Mouse (Mus musculus): ENCODE measurements around the gene Zfp799. TPM values are rescaled to one million over a fixed set of nuclear protein-coding genes. Genes with fewer than 3 reads are reported as not detected.

The Zfp799 gene
- polyA plus RNA-seq, 1 experiment from 2014 or later = 18.4 TPM

DNA sequence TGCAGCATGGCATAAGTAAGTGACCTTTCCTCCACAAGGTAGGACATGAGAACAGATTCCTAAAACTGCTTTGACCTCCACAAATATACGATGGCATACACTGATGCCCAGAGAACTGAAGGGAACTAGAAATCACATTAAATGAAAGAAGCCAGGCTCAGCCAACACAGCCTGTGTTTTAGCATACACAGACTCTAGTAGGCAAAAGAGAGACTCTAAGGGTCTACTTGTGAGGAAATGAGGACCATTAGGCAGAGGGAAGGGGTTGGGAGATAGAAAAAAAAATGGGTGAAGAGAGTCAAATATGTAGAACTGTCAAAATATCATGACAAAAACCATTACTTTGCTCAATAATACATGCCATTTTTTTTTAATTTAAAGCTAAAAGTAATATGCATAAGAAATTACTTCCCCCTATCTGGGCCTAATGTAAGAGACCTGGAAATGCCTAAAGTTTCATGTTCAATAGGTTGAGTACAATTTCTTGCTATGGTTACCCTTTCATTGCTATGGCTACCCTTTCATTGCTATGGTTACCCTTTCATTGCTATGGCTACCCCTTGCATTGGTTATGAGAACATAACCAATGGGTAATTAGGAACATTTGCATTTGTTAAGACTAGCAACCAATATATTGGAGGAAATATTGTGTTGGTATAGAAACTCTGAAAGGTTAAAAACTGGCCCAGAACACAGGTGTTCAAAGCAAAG is 13.8 kb downstream of the Zfp799 start:
- no peaks in the 10 kb centered on the region for H3K4me1 ChIP-seq (replicated peaks)
- 68% methylated on average over 1 of the region's 1 CpGs for WGBS
- H3K36me3 ChIP-seq = peaks cover 38% of the 10 kb centered on the region
- no peak overlapping the region for H3K9ac ChIP-seq
- no peak overlapping the region for H3K4me2 ChIP-seq
- no peaks in the 10 kb centered on the region for H3K27me3 ChIP-seq
- H3K9me3 ChIP-seq = no peaks in the 10 kb centered on the region
- H3K27ac ChIP-seq (replicated peaks) = peak overlapping the region; percentile 38; the same call in 1 of the 2 replicates
- H3K4me3 ChIP-seq = no peak overlapping the region
- ATAC-seq (ENCODE audit: low FRiP score, low read depth) = no peak

DNA sequence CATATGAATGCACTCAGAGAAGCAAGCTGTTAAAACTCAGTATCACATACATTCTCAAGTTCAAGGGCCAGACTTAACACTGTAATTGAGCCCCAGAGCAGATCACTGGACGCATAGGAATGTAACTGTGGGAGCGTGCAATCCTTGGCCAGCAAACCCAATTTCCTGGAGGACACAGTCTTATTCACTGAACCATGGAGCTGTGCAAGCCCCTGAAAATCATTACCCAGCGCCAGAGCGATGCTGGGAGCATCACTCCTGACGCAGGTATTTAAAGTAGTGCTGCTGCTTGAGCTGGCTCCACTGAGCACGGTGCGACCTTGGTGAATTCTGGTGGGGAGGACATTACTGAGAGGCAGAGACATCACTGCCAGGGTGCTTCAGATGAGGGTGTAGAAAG is 15.9 kb downstream of the Zfp799 start:
- Histone ChIP-seq H3K27me3 (no peaks in the 10 kb centered on the region), H3K9me3 (no peaks in the 10 kb centered on the region), H3K36me3 (peaks cover 20% of the 10 kb centered on the region), H3K4me2 (no peak overlapping the region), H3K4me3 (no peak overlapping the region), H3K27ac (replicated peaks) (no peak overlapping the region), H3K9ac (no peak overlapping the region), H3K4me1 (replicated peaks) (no peaks in the 10 kb centered on the region)
- ATAC-seq (ENCODE audit: low FRiP score, low read depth) = no peak
- WGBS = 77% methylated on average over 7 of the region's 7 CpGs

DNA sequence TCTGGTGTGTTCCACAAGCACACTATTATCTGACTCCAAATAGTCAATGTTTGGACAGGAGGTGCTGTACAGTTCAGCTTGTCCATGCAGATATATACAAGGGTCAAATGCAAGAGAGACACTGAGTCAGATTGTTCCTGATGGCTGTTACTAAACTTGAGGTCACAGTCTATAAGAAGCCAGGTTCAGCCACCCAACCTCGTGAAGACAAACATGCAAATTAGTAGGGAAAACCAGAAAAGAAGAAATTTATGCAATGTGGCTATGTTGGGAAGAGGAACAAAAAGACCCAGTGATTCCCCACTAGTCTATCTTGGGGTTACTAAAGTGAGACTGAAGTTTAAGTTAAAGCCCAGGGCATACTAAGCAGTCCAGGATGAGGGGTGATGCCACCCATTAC is 19.4 kb downstream of the Zfp799 start:
- peaks cover 21% of the 10 kb centered on the region for H3K4me1 ChIP-seq (replicated peaks)
- no peak overlapping the region for H3K27ac ChIP-seq (replicated peaks)
- no peak overlapping the region for H3K9ac ChIP-seq
- peak overlapping the region; percentile 67; the same call in 1 of the 2 replicates for H3K4me2 ChIP-seq
- H3K36me3 ChIP-seq = 0 out of 2 replicates have a peak, but pooled peaks cover 5% of the 10 kb centered on the region
- no peaks in the 10 kb centered on the region for H3K9me3 ChIP-seq
- peak overlapping the region; percentile 10; the same call in 1 of the 2 replicates for H3K4me3 ChIP-seq
- no peak for ATAC-seq (ENCODE audit: low FRiP score, low read depth)
- 18% methylated on average over 1 of the region's 1 CpGs for WGBS
- no peaks in the 10 kb centered on the region for H3K27me3 ChIP-seq

DNA sequence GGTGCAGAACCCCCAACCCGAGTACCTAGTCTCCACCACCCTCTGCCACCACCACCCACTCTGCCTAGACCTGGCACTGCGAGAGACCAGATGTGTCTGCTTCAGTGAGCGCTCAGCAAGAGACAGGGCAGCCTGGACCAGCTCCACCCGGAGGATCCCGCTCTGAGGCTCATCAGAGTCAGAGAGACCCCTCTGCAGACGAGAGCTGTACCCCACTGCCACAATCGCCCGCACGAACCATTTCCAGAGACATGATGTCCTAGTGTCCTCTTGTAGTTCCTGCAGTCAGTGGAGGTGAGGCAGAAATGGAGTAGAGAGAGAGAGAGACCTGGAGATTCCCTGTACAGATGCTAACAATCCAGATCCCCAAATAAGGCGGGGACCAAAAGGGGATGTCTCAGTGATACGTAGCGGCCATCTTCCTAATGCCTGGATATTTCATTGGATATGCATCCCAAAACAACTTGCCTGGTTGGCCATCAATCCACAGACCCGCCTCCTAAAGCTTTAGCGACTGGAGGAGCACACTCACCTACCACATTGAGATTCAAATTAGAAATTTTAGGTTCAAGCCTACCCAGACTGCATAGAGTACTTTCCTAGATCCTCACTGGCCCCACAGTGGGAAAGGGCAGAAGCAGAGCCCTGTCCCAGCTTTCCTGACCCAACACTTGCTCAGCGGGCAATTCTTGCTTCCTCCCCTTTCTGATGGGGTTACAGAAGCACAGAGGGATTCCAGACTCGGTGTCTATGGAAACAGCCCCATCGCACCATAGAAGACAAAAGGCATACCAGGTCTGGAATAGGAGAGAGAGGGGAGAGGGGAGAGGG is 20.3 kb downstream of the Zfp799 start, which contains the start of gene Zfp811:
Zfp811 (minus strand) TSS at position 388 of the 831 bp plus-strand sequence.
- H3K9me3 ChIP-seq = no peaks in the 10 kb centered on the region
- H3K4me2 ChIP-seq = peak within 1 kb of the TSS; percentile 67
- 0 out of 2 replicates have a peak, but pooled peaks cover under 1% of the 10 kb centered on the region for H3K36me3 ChIP-seq
- H3K4me3 ChIP-seq = peak within 1 kb of the TSS; percentile 55
- ATAC-seq (ENCODE audit: low FRiP score, low read depth) = peak; percentile 95
- peak within 1 kb of the TSS; percentile 91 for H3K27ac ChIP-seq (replicated peaks)
- peaks cover 21% of the 10 kb centered on the region for H3K4me1 ChIP-seq (replicated peaks)
- no peaks in the 10 kb centered on the region for H3K27me3 ChIP-seq
- under 1% methylated on average over 17 of the region's 17 CpGs for WGBS
- H3K9ac ChIP-seq = peak within 1 kb of the TSS; percentile 67

DNA sequence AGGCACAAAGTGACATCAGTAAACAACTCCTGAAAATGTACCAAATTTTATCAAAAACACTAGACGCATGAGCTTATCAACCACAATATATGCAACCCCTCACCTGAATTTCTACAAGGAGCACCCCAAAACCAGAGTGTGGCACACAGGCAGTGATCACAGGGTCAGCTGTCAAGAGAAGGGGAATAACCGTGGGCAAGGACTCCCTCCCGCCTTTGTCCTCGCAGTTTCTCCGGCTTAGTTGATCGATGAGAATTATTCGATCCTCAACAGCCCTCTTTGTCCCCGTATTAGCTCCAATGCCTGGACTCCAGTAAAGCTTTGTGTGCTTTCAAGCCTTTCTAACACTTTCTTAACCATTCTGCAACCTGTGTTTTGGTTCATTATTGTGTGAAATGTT is 21.1 kb downstream of the Zfp799 start:
- Histone ChIP-seq H3K4me1 (replicated peaks) (peaks cover 23% of the 10 kb centered on the region), H3K27me3 (no peaks in the 10 kb centered on the region), H3K9ac (peak overlapping the region; percentile 67), H3K27ac (replicated peaks) (peak overlapping the region; percentile 91), H3K36me3 (no peaks in the 10 kb centered on the region), H3K4me3 (peak overlapping the region; percentile 55), H3K4me2 (peak overlapping the region; percentile 67), H3K9me3 (no peaks in the 10 kb centered on the region)
- WGBS = 2% methylated on average over 8 of the region's 8 CpGs
- no peak for ATAC-seq (ENCODE audit: low FRiP score, low read depth)

DNA sequence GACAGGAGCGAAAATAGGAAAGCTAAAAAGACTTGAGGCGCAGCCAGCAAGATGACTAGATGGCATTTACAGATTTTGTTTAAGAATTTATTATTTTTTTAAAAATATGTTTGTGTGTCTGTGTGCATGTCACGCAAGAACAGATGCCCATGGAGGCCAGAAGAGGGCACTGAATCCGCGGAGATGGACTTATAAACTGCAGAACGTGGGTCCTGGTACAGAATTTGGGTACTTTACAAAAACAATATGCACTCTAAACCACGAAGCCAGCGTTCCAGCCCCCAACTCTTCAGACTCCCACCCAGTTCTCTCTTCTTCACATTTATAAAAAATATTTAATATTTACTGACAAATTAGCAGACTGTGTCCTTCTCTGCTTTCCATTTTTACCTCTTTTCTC is 40.8 kb downstream of the Zfp799 start:
- Histone ChIP-seq H3K4me1 (replicated peaks) (peaks cover 28% of the 10 kb centered on the region), H3K9ac (no peak overlapping the region), H3K27ac (replicated peaks) (no peak overlapping the region), H3K27me3 (no peaks in the 10 kb centered on the region), H3K36me3 (peaks cover 21% of the 10 kb centered on the region), H3K4me2 (peak overlapping the region; percentile 72; the same call in 1 of the 2 replicates), H3K4me3 (no peak overlapping the region), H3K9me3 (no peaks in the 10 kb centered on the region)
- no peak for ATAC-seq (ENCODE audit: low FRiP score, low read depth)
- 76% methylated on average over 8 of the region's 8 CpGs for WGBS

DNA sequence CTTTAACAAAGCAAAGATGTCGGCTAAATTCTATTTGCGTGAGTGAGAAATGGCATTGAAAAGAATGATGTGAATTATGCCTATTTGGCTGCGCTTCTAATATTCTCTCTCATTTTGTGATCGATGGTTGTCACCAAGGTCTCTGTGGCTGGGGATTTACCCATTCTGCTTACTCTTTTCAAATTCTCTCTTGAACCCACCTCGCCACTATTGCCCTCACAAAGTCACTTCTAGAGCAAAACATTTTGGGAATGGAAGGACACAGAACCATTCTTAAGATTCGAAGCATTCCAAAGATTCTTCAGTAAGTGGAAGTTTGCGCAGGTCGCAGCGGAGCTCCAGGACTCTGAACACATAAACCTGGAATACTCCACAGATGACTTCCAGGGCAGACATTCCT is 41.5 kb downstream of the Zfp799 start:
- no peak for ATAC-seq (ENCODE audit: low FRiP score, low read depth)
- peaks cover 28% of the 10 kb centered on the region for H3K4me1 ChIP-seq (replicated peaks)
- H3K36me3 ChIP-seq = peaks cover 20% of the 10 kb centered on the region
- 12% methylated on average over 9 of the region's 9 CpGs for WGBS
- H3K27me3 ChIP-seq = no peaks in the 10 kb centered on the region
- no peaks in the 10 kb centered on the region for H3K9me3 ChIP-seq
- peak overlapping the region; percentile 3; the same call in 1 of the 2 replicates for H3K27ac ChIP-seq (replicated peaks)
- H3K4me2 ChIP-seq = peak overlapping the region; percentile 72
- peak overlapping the region; percentile 14; the same call in 1 of the 2 replicates for H3K9ac ChIP-seq
- H3K4me3 ChIP-seq = peak overlapping the region; percentile 97

DNA sequence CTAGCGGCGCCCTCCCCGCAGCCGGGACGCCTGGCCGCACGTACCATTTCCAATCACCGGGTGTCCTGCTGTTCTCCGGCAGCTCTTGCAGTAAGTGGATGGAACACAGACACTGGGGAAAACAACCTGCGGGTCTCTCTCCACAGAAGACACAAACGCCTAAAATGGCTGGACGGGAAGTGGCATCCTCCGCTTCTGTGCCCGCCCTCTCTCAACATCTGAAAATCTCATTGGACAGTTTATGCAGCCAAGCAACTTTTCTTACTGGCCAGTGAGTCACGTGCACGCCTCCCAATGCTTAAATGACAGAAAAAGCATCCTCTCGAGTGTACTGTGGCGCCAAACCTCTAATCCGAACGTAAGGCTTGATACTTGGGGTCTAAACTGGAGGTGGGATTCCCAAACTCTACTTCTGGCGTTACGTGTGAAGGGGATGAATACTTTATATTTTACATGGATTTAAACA is 41.9 kb downstream of the Zfp799 start, which contains the start of gene Zfp871:
Zfp871 (minus strand) TSS at position 194 of the 466 bp plus-strand sequence.
- Histone ChIP-seq H3K4me3 (peak within 1 kb of the TSS; percentile 97), H3K4me2 (peak within 1 kb of the TSS; percentile 72), H3K27ac (replicated peaks) (peak within 1 kb of the TSS; percentile 95), H3K27me3 (no peaks in the 10 kb centered on the region), H3K36me3 (peaks cover 16% of the 10 kb centered on the region), H3K9ac (peak within 1 kb of the TSS; percentile 97), H3K9me3 (no peaks in the 10 kb centered on the region), H3K4me1 (replicated peaks) (peaks cover 28% of the 10 kb centered on the region)
- under 1% methylated on average over 22 of the region's 22 CpGs for WGBS
- peak; percentile 98 for ATAC-seq (ENCODE audit: low FRiP score, low read depth)

DNA sequence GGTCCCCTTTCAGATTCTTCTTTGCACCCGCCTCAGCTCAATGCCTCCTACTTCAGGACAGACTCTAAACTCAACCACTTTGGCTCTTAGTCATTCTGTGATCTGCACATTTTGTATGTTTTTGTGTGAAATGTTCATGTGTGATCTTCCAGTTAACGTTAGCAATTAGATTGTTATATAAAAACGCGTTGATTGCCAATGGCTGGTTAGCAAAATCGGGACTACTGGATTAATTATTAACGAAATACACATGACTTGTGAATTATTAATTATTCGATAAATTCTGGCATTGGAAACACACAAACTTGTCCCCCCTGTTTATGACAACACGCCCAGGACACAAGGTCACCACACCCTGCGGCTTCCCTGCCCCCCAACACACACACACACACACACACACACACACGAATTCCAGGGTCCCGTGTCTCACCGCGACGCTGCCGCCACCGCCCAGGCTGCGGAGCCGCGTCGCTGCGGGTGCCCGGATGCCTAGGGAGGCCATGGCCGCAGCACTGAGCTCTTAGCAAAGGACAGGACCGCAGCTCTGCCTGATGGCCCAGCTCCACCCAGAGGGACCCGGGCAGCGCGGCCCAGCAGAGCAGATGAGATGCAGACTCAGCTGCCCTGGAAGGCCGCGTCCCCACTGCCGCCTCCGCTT is 42.5 kb downstream of the Zfp799 start:
- WGBS = under 1% methylated on average over 31 of the region's 31 CpGs
- Histone ChIP-seq H3K27ac (replicated peaks) (peak overlapping the region; percentile 95), H3K36me3 (peaks cover 16% of the 10 kb centered on the region), H3K27me3 (no peaks in the 10 kb centered on the region), H3K4me2 (peak overlapping the region; percentile 72), H3K4me3 (peak overlapping the region; percentile 97), H3K4me1 (replicated peaks) (peaks cover 28% of the 10 kb centered on the region), H3K9me3 (no peaks in the 10 kb centered on the region), H3K9ac (peak overlapping the region; percentile 97)
- ATAC-seq (ENCODE audit: low FRiP score, low read depth) = peak; percentile 91

DNA sequence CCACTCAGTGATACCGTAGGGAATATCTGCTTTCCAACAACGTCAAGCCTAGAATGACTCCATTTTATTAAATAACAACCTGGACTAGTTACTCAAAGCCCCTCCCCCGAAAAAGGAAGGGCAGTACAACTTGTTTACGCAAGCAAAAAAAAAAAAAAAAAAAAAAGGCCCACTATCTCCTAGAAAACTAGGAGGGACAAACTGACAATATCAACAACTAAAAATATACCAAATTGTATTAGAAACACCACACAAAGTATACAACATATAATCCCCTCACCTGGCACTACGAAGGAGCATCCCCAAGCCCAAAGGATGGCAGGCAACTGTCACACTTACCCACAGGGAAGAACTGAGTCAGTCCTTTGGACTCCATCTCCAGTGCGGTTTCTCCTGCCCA is 43.1 kb downstream of the Zfp799 start:
- H3K9me3 ChIP-seq = no peaks in the 10 kb centered on the region
- peak overlapping the region; percentile 72 for H3K4me2 ChIP-seq
- H3K4me1 ChIP-seq (replicated peaks) = peaks cover 28% of the 10 kb centered on the region
- 58% methylated on average over 6 of the region's 6 CpGs for WGBS
- ATAC-seq (ENCODE audit: low FRiP score, low read depth) = no peak
- H3K27ac ChIP-seq (replicated peaks) = no peak overlapping the region
- peak overlapping the region; percentile 97 for H3K4me3 ChIP-seq
- H3K9ac ChIP-seq = peak overlapping the region; percentile 97; the same call in 1 of the 2 replicates
- H3K27me3 ChIP-seq = no peaks in the 10 kb centered on the region
- peaks cover 16% of the 10 kb centered on the region for H3K36me3 ChIP-seq

DNA sequence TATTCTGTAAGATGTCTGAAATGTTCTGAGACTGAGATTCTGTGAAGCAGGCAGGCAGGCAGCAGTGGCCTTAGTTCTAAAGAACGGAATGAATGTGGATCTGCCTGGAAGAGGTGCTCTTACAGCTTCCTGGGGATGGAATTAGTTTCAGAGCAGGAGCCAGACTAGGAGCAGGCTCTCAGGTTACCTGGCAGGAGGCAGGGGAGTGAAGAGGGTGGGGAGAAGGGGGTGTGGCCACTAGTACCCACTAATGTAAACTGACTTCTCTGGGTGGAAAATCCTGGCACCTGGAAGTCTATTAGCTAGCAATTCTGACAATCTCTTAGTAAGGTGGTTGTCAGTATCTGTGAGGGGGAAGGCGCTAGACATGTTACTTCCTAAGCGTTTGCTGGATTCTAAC is 44.4 kb downstream of the Zfp799 start:
- Histone ChIP-seq H3K4me1 (replicated peaks) (peaks cover 28% of the 10 kb centered on the region), H3K36me3 (peaks cover 16% of the 10 kb centered on the region), H3K4me2 (peak overlapping the region; percentile 72), H3K9me3 (no peaks in the 10 kb centered on the region), H3K27me3 (no peaks in the 10 kb centered on the region), H3K4me3 (no peak overlapping the region), H3K27ac (replicated peaks) (no peak overlapping the region), H3K9ac (no peak overlapping the region)
- no peak for ATAC-seq (ENCODE audit: low FRiP score, low read depth)
- 92% methylated on average over 3 of the region's 3 CpGs for WGBS

Measured in hindbrain, embryonic 15.5 days (tissue).